Mouse (Mus musculus) midbrain, embryonic 12.5 days (tissue): ENCODE measurements around the gene A430078G23Rik. TPM values are rescaled to one million over a fixed set of nuclear protein-coding genes. Genes with fewer than 3 reads are reported as not detected.
"Not testable (repeated sequence)": the region's sequence is repeated elsewhere in the genome, so short reads cannot be mapped to it uniquely, and the experiment has no call there.

ENCODE experiments used
- ATAC-seq: fragments of 200-750 bp; cut with Nextera tagmentation; 2 replicates; pipeline ENCODE4 v1.8.0; 2017; ENCODE audit warnings: low read depth, moderate TSS enrichment, moderate library complexity; ENCODE audit not compliant: low FRiP score
- H3K27ac ChIP-seq: fragments of 300-500 bp; sonication (generic); replicated peaks from 2 replicates; pipeline ENCODE4 v1.5.1; 2016; ENCODE audit warnings: mild to moderate bottlenecking
- H3K27me3 ChIP-seq: fragments of 300-500 bp; sonication (generic); 2 replicates; pipeline ENCODE4 v1.6.1; 2016; ENCODE audit warnings: mild to moderate bottlenecking
- H3K36me3 ChIP-seq: fragments of 300-500 bp; sonication (generic); 2 replicates; pipeline ENCODE4 v1.6.1; 2016
- H3K4me1 ChIP-seq: fragments of 300-500 bp; sonication (generic); 2 replicates; pipeline ENCODE4 v1.6.1; 2016
- H3K4me2 ChIP-seq: fragments of 300-500 bp; sonication (generic); replicated peaks from 2 replicates; pipeline ENCODE4 v1.6.1; 2016; ENCODE audit warnings: mild to moderate bottlenecking, moderate library complexity
- H3K4me3 ChIP-seq: fragments of 300-500 bp; sonication (generic); 2 replicates; pipeline ENCODE4 v1.5.1; 2016; ENCODE audit warnings: mild to moderate bottlenecking
- H3K9ac ChIP-seq: fragments of 300-500 bp; sonication (generic); replicated peaks from 2 replicates; pipeline ENCODE4 v1.6.1; 2016; ENCODE audit warnings: mild to moderate bottlenecking, moderate library complexity
- H3K9me3 ChIP-seq: fragments of 300-500 bp; sonication (generic); 2 replicates; pipeline ENCODE4 v1.6.1; 2016; ENCODE audit warnings: mild to moderate bottlenecking
- WGBS: fragments of 180-500 bp; shearing (Covaris S2); methylation state at CpG from one replicate; pipeline ENCODE4 v1.1.7; 2016; 5-methylcytosine and 5-hydroxymethylcytosine counted together
- polyA plus RNA-seq: library from polyadenylated mRNA; unstranded; fragments of >200 nt; fragmentation: Nextera tagmentation; extraction: Ambion mirVana; gene quantifications from 2 replicates; pipeline ENCODE4 v1.2.1, GENCODE M21; 2016

The A430078G23Rik gene
- polyA plus RNA-seq, result not detected in 2 replicates

DNA sequence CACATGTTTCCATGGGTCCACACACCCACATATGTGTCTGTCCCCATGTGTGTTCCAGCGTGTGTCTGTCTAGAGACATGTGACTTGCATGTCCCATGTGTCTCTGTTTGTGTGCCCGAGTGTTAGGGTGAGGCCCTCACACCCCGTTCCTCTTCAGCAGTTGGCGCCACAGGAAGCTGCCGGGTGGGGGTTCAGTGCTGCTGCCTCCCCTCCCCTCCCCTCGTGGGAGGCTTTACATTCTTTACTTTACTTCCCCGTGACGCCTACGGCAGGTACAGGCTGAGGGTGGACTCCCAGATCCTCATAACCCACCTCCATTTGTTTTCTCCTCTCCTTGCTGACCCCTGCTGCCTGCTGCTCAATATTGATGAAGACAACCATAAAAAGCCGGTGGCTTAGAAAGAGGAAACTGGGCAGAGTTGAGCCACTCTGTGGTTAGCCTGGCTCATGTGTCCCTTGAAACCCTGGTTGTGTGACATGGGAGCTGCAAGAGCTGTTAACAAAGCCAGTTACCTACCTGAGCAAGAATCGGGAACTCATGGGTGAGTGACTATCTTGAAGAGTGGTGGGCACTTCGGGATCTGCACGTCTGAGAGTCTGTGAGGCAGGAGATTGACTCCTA lies at the start of gene A430078G23Rik:
Gene A430078G23Rik (plus strand): TSS at position 227 of the 622 bp plus-strand sequence.
- Histone ChIP-seq H3K9me3 (no peaks in the 10 kb centered on the region), H3K4me1 (no peaks in the 10 kb centered on the region), H3K4me2 (no peak within 1 kb of the TSS), H3K4me3 (no peak within 1 kb of the TSS), H3K27me3 (no peaks in the 10 kb centered on the region), H3K9ac (no peak within 1 kb of the TSS), H3K36me3 (no peaks in the 10 kb centered on the region), H3K27ac (no peak within 1 kb of the TSS)
- 82% methylated on average over 13 of the region's 13 CpGs for WGBS
- no peak for ATAC-seq

- H3K9me3 ChIP-seq, H3K4me3 ChIP-seq, H3K27me3 ChIP-seq, H3K27ac ChIP-seq, H3K4me1 ChIP-seq, H3K36me3 ChIP-seq, ATAC-seq, H3K4me2 ChIP-seq, H3K9ac ChIP-seq: not testable (repeated sequence)
- 91% methylated on average over 13 of the region's 13 CpGs for WGBS
These were observed 44.9 kb upstream of the A430078G23Rik start for GRCm38 (mm10) chr8:3308205-3308800.

GRCm38 (mm10) chr8:3309636-3310035 lies 43.6 kb upstream of the A430078G23Rik start:
- Histone ChIP-seq H3K27me3 (no peaks in the 10 kb centered on the region), H3K4me2 (no peak overlapping the region), H3K4me3 (no peak overlapping the region), H3K9ac (no peak overlapping the region), H3K27ac (no peak overlapping the region), H3K9me3 (0 out of 2 replicates have a peak, but pooled peaks cover 5% of the 10 kb centered on the region), H3K4me1 (no peaks in the 10 kb centered on the region), H3K36me3 (no peaks in the 10 kb centered on the region)
- no peak for ATAC-seq
- WGBS, result 90% methylated on average over 11 of the region's 11 CpGs

- WGBS, result 78% methylated on average over 4 of the region's 4 CpGs
- no peak overlapping the region for H3K4me3 ChIP-seq
- no peak for ATAC-seq
- H3K4me2 ChIP-seq, result no peak overlapping the region
- 0 out of 2 replicates have a peak, but pooled peaks cover 1% of the 10 kb centered on the region for H3K9me3 ChIP-seq
- no peak overlapping the region for H3K9ac ChIP-seq
- no peaks in the 10 kb centered on the region for H3K27me3 ChIP-seq
- H3K27ac ChIP-seq, result no peak overlapping the region
- H3K4me1 ChIP-seq, result no peaks in the 10 kb centered on the region
- H3K36me3 ChIP-seq, result no peaks in the 10 kb centered on the region
These were observed 41.7 kb upstream of the A430078G23Rik start for GRCm38 (mm10) chr8:3311482-3311881.

DNA sequence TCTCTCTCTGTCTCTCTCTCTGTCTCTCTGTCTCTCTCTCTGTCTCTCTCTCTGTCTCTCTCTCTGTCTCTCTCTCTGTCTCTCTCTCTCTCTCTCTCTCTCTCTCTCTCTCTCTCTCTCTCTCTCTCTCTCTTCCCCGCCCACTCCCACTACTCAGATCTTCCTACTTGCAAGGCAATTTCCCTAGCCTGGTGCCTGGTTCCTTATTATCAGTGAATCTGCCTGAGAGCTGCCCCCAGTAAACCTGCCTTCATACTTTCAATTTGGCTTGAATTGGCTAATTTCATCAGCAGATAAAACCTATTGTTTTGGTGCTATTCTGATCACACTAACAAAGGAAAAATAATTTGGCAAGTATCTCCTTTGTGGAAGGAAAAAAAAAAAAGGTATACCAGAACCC lies 39.8 kb upstream of the A430078G23Rik start:
- ATAC-seq, H3K36me3 ChIP-seq, H3K4me1 ChIP-seq, H3K9ac ChIP-seq, H3K27ac ChIP-seq, H3K4me2 ChIP-seq, H3K27me3 ChIP-seq, H3K4me3 ChIP-seq, H3K9me3 ChIP-seq: not testable (repeated sequence)
- 80% methylated on average over 1 of the region's 1 CpGs for WGBS

- Histone ChIP-seq H3K9me3 (no peaks in the 10 kb centered on the region), H3K27ac (no peak overlapping the region), H3K4me2 (no peak overlapping the region), H3K9ac (no peak overlapping the region), H3K4me1 (no peaks in the 10 kb centered on the region), H3K36me3 (no peaks in the 10 kb centered on the region), H3K4me3 (no peak overlapping the region), H3K27me3 (no peaks in the 10 kb centered on the region)
- WGBS, result 88% methylated on average over 3 of the region's 3 CpGs
- no peak for ATAC-seq
These were observed 39.4 kb upstream of the A430078G23Rik start for GRCm38 (mm10) chr8:3313843-3314242.

DNA sequence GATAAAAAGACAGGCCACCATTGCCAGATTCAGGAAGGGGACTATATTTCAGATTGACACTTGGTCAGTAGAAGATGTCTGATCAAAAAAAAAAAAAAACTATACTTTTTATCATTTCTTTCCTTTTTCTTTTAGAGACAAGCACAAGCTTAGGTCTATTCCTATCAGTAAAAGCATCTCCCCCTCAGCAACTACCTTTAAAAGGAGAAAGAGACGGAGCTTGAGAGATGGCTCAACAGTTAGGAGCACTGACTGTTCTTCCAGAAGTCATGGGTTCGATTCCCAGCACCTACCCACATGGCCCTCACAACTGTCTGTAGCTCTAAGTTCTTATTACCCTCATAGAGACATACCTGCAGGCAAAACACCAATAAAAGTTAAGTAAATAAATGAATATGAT lies 38.9 kb upstream of the A430078G23Rik start:
- Histone ChIP-seq H3K9me3 (no peaks in the 10 kb centered on the region), H3K9ac (no peak overlapping the region), H3K27me3 (no peaks in the 10 kb centered on the region), H3K4me3 (no peak overlapping the region), H3K36me3 (no peaks in the 10 kb centered on the region), H3K4me2 (no peak overlapping the region), H3K4me1 (no peaks in the 10 kb centered on the region), H3K27ac (no peak overlapping the region)
- no peak for ATAC-seq
- 70% methylated on average over 2 of the region's 2 CpGs for WGBS

DNA sequence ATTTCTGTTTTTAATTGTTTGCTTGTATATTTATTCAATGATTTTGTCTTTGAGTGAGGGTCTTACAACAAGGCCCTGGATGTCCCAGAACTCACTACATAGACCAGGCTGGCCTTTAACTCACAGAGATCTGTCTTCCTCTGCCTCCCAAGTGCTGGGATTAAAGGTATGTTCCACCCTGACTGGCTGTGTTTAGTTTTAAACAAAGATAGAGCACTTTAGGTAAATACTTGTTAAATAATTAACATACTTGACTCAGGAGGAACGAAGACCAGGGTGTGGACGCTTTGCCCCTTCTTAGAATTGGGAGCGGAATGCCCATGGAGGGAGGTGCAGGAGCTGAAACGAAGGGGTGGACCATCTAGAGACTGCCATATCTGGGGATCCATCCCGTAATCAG lies 36.6 kb upstream of the A430078G23Rik start:
- ATAC-seq, result no peak
- 80% methylated on average over 5 of the region's 5 CpGs for WGBS

GRCm38 (mm10) chr8:3319267-3319666 lies 33.9 kb upstream of the A430078G23Rik start:
- H3K4me1 ChIP-seq, ATAC-seq, H3K36me3 ChIP-seq, H3K9me3 ChIP-seq, H3K9ac ChIP-seq, H3K27me3 ChIP-seq, H3K4me2 ChIP-seq, H3K4me3 ChIP-seq, H3K27ac ChIP-seq: not testable (repeated sequence)
- 94% methylated on average over 11 of the region's 11 CpGs for WGBS

More for the DNA sequence above, 36.6 kb upstream of the A430078G23Rik start:
- H3K27ac ChIP-seq, result no peak overlapping the region
- no peaks in the 10 kb centered on the region for H3K36me3 ChIP-seq
- no peaks in the 10 kb centered on the region for H3K27me3 ChIP-seq
- no peaks in the 10 kb centered on the region for H3K9me3 ChIP-seq
- H3K9ac ChIP-seq, result no peak overlapping the region
- H3K4me3 ChIP-seq, result no peak overlapping the region
- no peaks in the 10 kb centered on the region for H3K4me1 ChIP-seq
- no peak overlapping the region for H3K4me2 ChIP-seq

DNA sequence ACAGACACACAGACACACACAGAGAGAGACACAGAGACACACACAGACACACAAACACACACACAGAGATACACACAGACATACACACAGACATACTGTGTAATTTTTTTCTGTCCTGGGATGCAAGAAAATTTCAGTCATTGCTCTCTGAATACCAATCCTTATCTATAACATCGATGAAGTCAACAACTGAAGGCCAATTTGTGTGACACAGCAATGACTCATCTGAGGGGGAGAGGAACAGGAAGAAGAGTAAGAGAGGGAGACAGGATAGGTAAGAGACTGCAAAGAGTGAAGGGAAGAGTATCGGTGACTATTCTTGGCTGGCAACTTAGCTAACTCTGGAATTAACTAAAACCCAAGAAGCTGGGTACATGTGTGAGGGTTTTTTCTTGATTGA lies 29.0 kb upstream of the A430078G23Rik start:
- no peak overlapping the region for H3K4me2 ChIP-seq
- no peak overlapping the region for H3K27ac ChIP-seq
- H3K4me3 ChIP-seq, result no peak overlapping the region
- no peaks in the 10 kb centered on the region for H3K9me3 ChIP-seq
- H3K36me3 ChIP-seq, result no peaks in the 10 kb centered on the region
- H3K27me3 ChIP-seq, result no peaks in the 10 kb centered on the region
- ATAC-seq, result no peak
- 89% methylated on average over 2 of the region's 2 CpGs for WGBS
- H3K4me1 ChIP-seq, result no peaks in the 10 kb centered on the region
- H3K9ac ChIP-seq, result no peak overlapping the region

DNA sequence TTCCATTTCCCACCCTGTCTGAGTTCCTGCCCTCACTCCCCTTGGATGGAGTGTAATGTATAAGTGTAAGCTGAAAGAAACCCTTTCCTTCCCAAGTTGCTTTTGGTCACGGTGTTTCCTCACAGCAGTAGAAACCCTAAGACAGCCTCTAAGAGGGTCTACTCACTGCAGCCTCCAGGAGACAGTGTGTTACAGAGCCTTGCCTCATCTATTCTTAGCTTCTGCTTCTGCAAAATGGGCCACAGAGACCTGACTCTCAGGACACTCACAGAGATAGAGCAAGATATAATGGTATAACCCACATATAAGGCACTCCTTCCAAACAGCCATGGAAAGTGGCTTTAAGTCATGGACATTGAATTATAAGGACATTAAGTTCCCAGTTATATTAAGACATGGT lies 26.2 kb upstream of the A430078G23Rik start:
- ATAC-seq, result no peak
- Histone ChIP-seq H3K36me3 (no peaks in the 10 kb centered on the region), H3K27ac (no peak overlapping the region), H3K4me3 (no peak overlapping the region), H3K4me1 (no peaks in the 10 kb centered on the region), H3K9me3 (no peaks in the 10 kb centered on the region), H3K4me2 (no peak overlapping the region), H3K9ac (no peak overlapping the region), H3K27me3 (no peaks in the 10 kb centered on the region)
- 92% methylated on average over 1 of the region's 1 CpGs for WGBS

- Histone ChIP-seq H3K9me3 (no peaks in the 10 kb centered on the region), H3K9ac (no peak overlapping the region), H3K27me3 (no peaks in the 10 kb centered on the region), H3K4me2 (no peak overlapping the region), H3K27ac (no peak overlapping the region), H3K4me3 (no peak overlapping the region), H3K4me1 (no peaks in the 10 kb centered on the region), H3K36me3 (no peaks in the 10 kb centered on the region)
- 84% methylated on average over 8 of the region's 8 CpGs for WGBS
- no peak for ATAC-seq
These were observed 25.5 kb upstream of the A430078G23Rik start for GRCm38 (mm10) chr8:3327538-3328245.
